Mouse (Mus musculus) brown adipose tissue, adult 24 weeks (tissue): ENCODE data around the gene Nop10. TPM values are rescaled to one million over a fixed set of nuclear protein-coding genes. Genes with fewer than 3 reads are reported as not detected.
"Not testable (repeated sequence)": the region's sequence is repeated elsewhere in the genome, so short reads cannot be mapped to it uniquely, and the experiment has no call there.

Experiments used
- H3K27ac ChIP-seq: fragments of 200-500 bp; replicated peaks from 2 replicates; pipeline ENCODE4 v1.5.1; 2012; ENCODE audit warnings: low read depth, mild to moderate bottlenecking, low read length
- H3K4me1 ChIP-seq: fragments of 200-500 bp; 2 replicates; pipeline ENCODE4 v1.6.1; 2012; ENCODE audit warnings: low read length, mixed read lengths; ENCODE audit not compliant: control insufficient read depth, insufficient read depth, insufficient read length
- H3K4me3 ChIP-seq: fragments of 200-500 bp; 2 replicates; pipeline ENCODE4 v1.5.1; 2012; ENCODE audit warnings: low read depth, mild to moderate bottlenecking, low read length, moderate library complexity; ENCODE audit not compliant: insufficient read depth
- polyA plus RNA-seq: library from polyadenylated mRNA; stranded (reverse); fragments of >200 nt; gene quantifications from 2 replicates; pipeline ENCODE4 v1.2.4, GENCODE M21; 2012; ENCODE audit not compliant: missing spikeins, insufficient read depth, insufficient read length

Gene Nop10
- polyA plus RNA-seq, 1 experiment: 235 TPM

GRCm38 (mm10) chr2:112284363-112285030 lies 22.8 kb downstream of the Nop10 start:
- Histone ChIP-seq H3K4me1 (peaks cover 3% of the 10 kb centered on the region), H3K27ac (0 out of 2 replicates have a peak overlapping the region, but pooled peaks have one; percentile 18), H3K4me3 (peak overlapping the region; percentile 66)

GRCm38 (mm10) chr2:112285031-112285390 lies 23.3 kb downstream of the Nop10 start:
- peak overlapping the region; percentile 66; the same call in 1 of the 2 replicates for H3K4me3 ChIP-seq
- H3K4me1 ChIP-seq: peaks cover 3% of the 10 kb centered on the region
- no peak overlapping the region for H3K27ac ChIP-seq

GRCm38 (mm10) chr2:112286062-112286461 lies 24.3 kb downstream of the Nop10 start:
- not testable (repeated sequence) for H3K4me1 ChIP-seq, H3K27ac ChIP-seq, H3K4me3 ChIP-seq

GRCm38 (mm10) chr2:112287059-112287458 lies 25.3 kb downstream of the Nop10 start:
- no peak overlapping the region for H3K27ac ChIP-seq
- no peak overlapping the region for H3K4me3 ChIP-seq
- H3K4me1 ChIP-seq: peaks cover 3% of the 10 kb centered on the region

GRCm38 (mm10) chr2:112289507-112289906 lies 27.8 kb downstream of the Nop10 start:
- Histone ChIP-seq H3K27ac (no peak overlapping the region), H3K4me1 (no peaks in the 10 kb centered on the region; the same call in 1 of the 2 replicates), H3K4me3 (no peak overlapping the region)

- H3K4me3 ChIP-seq: no peak overlapping the region
- no peak overlapping the region for H3K27ac ChIP-seq
Observed at GRCm38 (mm10) chr2:112292823-112293222, 31.1 kb downstream of the Nop10 start.

GRCm38 (mm10) chr2:112296211-112296610 lies 34.5 kb downstream of the Nop10 start:
- Histone ChIP-seq H3K4me1 (peaks cover 2% of the 10 kb centered on the region; the same call in 1 of the 2 replicates), H3K27ac (no peak overlapping the region), H3K4me3 (no peak overlapping the region)

More at GRCm38 (mm10) chr2:112292823-112293222, 31.1 kb downstream of the Nop10 start:
- peaks cover 2% of the 10 kb centered on the region for H3K4me1 ChIP-seq

GRCm38 (mm10) chr2:112298221-112298620 lies 36.5 kb downstream of the Nop10 start:
- Histone ChIP-seq H3K27ac (no peak overlapping the region), H3K4me1 (peaks cover 2% of the 10 kb centered on the region; the same call in 1 of the 2 replicates), H3K4me3 (no peak overlapping the region)

- H3K27ac ChIP-seq: no peak overlapping the region
Observed at GRCm38 (mm10) chr2:112308671-112309070, 46.9 kb downstream of the Nop10 start.

GRCm38 (mm10) chr2:112309161-112309600 lies 47.5 kb downstream of the Nop10 start:
- Histone ChIP-seq H3K4me3 (no peak overlapping the region), H3K27ac (0 out of 2 replicates have a peak overlapping the region, but pooled peaks have one; percentile 22), H3K4me1 (peaks cover 9% of the 10 kb centered on the region)

More at GRCm38 (mm10) chr2:112308671-112309070, 46.9 kb downstream of the Nop10 start:
- Histone ChIP-seq H3K4me3 (no peak overlapping the region), H3K4me1 (peaks cover 9% of the 10 kb centered on the region)

Other genes with a start within 250 kb of the Nop10 start
- not detected in 2 replicates for gene Olfr1310, start 249.2 kb upstream of the Nop10 start, polyA plus RNA-seq
- gene Olfr1311, start 237.5 kb upstream of the Nop10 start, polyA plus RNA-seq: not detected in 2 replicates
- not detected in 2 replicates for gene Olfr1312, start 211.7 kb upstream of the Nop10 start, polyA plus RNA-seq
- not detected in 2 replicates for gene Olfr1313, start 184.1 kb upstream of the Nop10 start, polyA plus RNA-seq
- gene Olfr1314, start 165.1 kb upstream of the Nop10 start, polyA plus RNA-seq: not detected in 2 replicates
- gene Olfr1315-ps1, start 146.5 kb upstream of the Nop10 start, polyA plus RNA-seq: not detected in 2 replicates
- gene Olfr1316, start 126.9 kb upstream of the Nop10 start, polyA plus RNA-seq: not detected in 2 replicates
- not detected in 2 replicates for gene Olfr1317, start 121.6 kb upstream of the Nop10 start, polyA plus RNA-seq
- not detected in 2 replicates for gene Olfr1318, start 107.7 kb upstream of the Nop10 start, polyA plus RNA-seq
- 1.3 and 2.0 TPM in 2 replicates for gene Lpcat4, start 22.5 kb upstream of the Nop10 start, polyA plus RNA-seq
- gene Nutm1, start 2.6 kb upstream of the Nop10 start, polyA plus RNA-seq: not detected in 2 replicates
- gene Slc12a6, start 3.9 kb downstream of the Nop10 start, polyA plus RNA-seq: 10.4 and 10.8 TPM in 2 replicates
- not detected in 2 replicates for gene Gm21985, start 4.4 kb downstream of the Nop10 start, polyA plus RNA-seq
- gene Emc4, start 106.1 kb downstream of the Nop10 start, polyA plus RNA-seq: 122 and 128 TPM in 2 replicates
- 6.1 and 8.6 TPM in 2 replicates for gene Katnbl1, start 117.3 kb downstream of the Nop10 start, polyA plus RNA-seq
- gene Emc7, start 193.1 kb downstream of the Nop10 start, polyA plus RNA-seq: 29.3 TPM in 2 replicates
- not detected in 2 replicates for gene Chrm5, start 218.8 kb downstream of the Nop10 start, polyA plus RNA-seq
- 11.8 and 15.8 TPM in 2 replicates for gene Aven, start 231.0 kb downstream of the Nop10 start, polyA plus RNA-seq